Mouse (Mus musculus) MEL (cell line): Measurements from ENCODE around the gene Susd4. TPM values are rescaled to one million over a fixed set of nuclear protein-coding genes. Genes with fewer than 3 reads are reported as not detected.

Source experiments
- DNase-seq: peaks from one replicate; pipeline ENCODE4 v3.0.0; 2011; ENCODE audit warnings: low read depth, low spot score
- H3K27ac ChIP-seq: 2 replicates; pipeline ENCODE4 v1.5.1; 2012; ENCODE audit warnings: low read depth, mild to moderate bottlenecking, control low read depth, low read length, moderate library complexity; ENCODE audit not compliant: control insufficient read depth
- H3K27me3 ChIP-seq, 2 experiments: fragments of 150-350 bp in 1 of 2; sonication (generic) in 1 of 2; 2 replicates each; pipeline ENCODE4 v1.6.1; 2012; ENCODE audit warnings: low read length in 2 of 2, mild to moderate bottlenecking in 2 of 2, improper control_type of control experiment in 1 of 2, moderate library complexity in 1 of 2; ENCODE audit not compliant: insufficient read depth in 2 of 2, control insufficient read depth in 1 of 2
- H3K36me3 ChIP-seq, 2 experiments: 2 replicates each; pipeline ENCODE4 v1.6.1; 2012 to 2014; ENCODE audit warnings: low read length in 2 of 2, improper control_type of control experiment in 1 of 2, inconsistent platforms in 1 of 2, mild to moderate bottlenecking in 1 of 2; ENCODE audit not compliant: insufficient read depth in 2 of 2, control insufficient read depth in 1 of 2
- H3K4me1 ChIP-seq, 2 experiments: fragments of 150-350 bp in 1 of 2; sonication (generic) in 1 of 2; 2 replicates each; pipeline ENCODE4 v1.6.1; 2012; ENCODE audit warnings: low read length in 2 of 2, improper control_type of control experiment in 1 of 2, mild to moderate bottlenecking in 1 of 2; ENCODE audit not compliant: insufficient read depth in 2 of 2, control insufficient read depth in 1 of 2
- H3K4me3 ChIP-seq, 2 experiments: fragments of 150-350 bp in 1 of 2; sonication (generic) in 1 of 2; 2 replicates each; pipeline ENCODE4 v1.5.1; 2012; ENCODE audit warnings: low read depth in 2 of 2, low read length in 2 of 2, mild to moderate bottlenecking in 2 of 2, moderate library complexity in 2 of 2, control low read depth in 1 of 2, improper control_type of control experiment in 1 of 2; ENCODE audit not compliant: control insufficient read depth in 1 of 2, insufficient read depth in 1 of 2
- H3K79me2 ChIP-seq: 2 replicates; pipeline ENCODE4 v1.6.1; 2012; ENCODE audit warnings: mild to moderate bottlenecking, low read length, moderate library complexity; ENCODE audit not compliant: control insufficient read depth, poor library complexity, insufficient read depth
- H3K9ac ChIP-seq: 2 replicates; pipeline ENCODE4 v1.6.1; 2012; ENCODE audit warnings: low read depth, mild to moderate bottlenecking, control low read depth, low read length, moderate library complexity; ENCODE audit not compliant: control insufficient read depth, poor library complexity, severe bottlenecking
- H3K9me3 ChIP-seq: fragments of 150-350 bp; sonication (generic); replicated peaks from 2 replicates; pipeline ENCODE4 v1.6.1; 2012; ENCODE audit warnings: mild to moderate bottlenecking, low read length, improper control_type of control experiment, moderate library complexity; ENCODE audit not compliant: insufficient read depth
- CTCF ChIP-seq, 3 experiments: IDR thresholded peaks in 2 of 3; conservative IDR thresholded peaks in 1 of 3; 2 replicates each; pipeline ENCODE4 v1.5.1; 2011 to 2012; ENCODE audit warnings: low read length in 3 of 3, low read depth in 2 of 3, mild to moderate bottlenecking in 2 of 3, improper control_type of control experiment in 1 of 3, inconsistent platforms in 1 of 3, mixed read lengths in 1 of 3, moderate library complexity in 1 of 3; ENCODE audit not compliant: control insufficient read depth in 1 of 3, insufficient read depth in 1 of 3, poor library complexity in 1 of 3, severe bottlenecking in 1 of 3
- ELF1 ChIP-seq: IDR thresholded peaks from 2 replicates; pipeline ENCODE4 v1.6.1; 2014; ENCODE audit warnings: low read depth, mild to moderate bottlenecking, inconsistent platforms, low read length, improper control_type of control experiment, moderate library complexity
- EP300 ChIP-seq, 2 experiments: IDR thresholded peaks; 2 replicates each; pipeline ENCODE4 v1.6.1; 2011; ENCODE audit warnings: improper control_type of control experiment in 2 of 2, low read length in 2 of 2, low read depth in 1 of 2, mild to moderate bottlenecking in 1 of 2
- JUND ChIP-seq: IDR thresholded peaks from 2 replicates; pipeline ENCODE4 v1.6.1; 2011; ENCODE audit warnings: low read depth, mild to moderate bottlenecking, improper control_type of control experiment, low read length
- KAT2A ChIP-seq: conservative IDR thresholded peaks from 2 replicates; pipeline ENCODE4 v1.6.1; 2012; ENCODE audit warnings: low read depth, low read length, improper control_type of control experiment, inconsistent platforms
- MAX ChIP-seq: IDR thresholded peaks from 2 replicates; pipeline ENCODE4 v1.6.1; 2011; ENCODE audit warnings: low read length, improper control_type of control experiment
- MXI1 ChIP-seq: IDR thresholded peaks from 2 replicates; pipeline ENCODE4 v1.6.1; 2011; ENCODE audit warnings: mild to moderate bottlenecking, low read depth, low read length, improper control_type of control experiment
- MYC ChIP-seq: IDR thresholded peaks from 2 replicates; pipeline ENCODE4 v1.6.1; 2011; ENCODE audit warnings: low read depth, mild to moderate bottlenecking, low read length, improper control_type of control experiment, moderate library complexity
- NRF1 ChIP-seq: IDR thresholded peaks from 2 replicates; pipeline ENCODE4 v1.6.1; 2014; ENCODE audit warnings: low read depth, mild to moderate bottlenecking, inconsistent platforms, low read length, improper control_type of control experiment, moderate library complexity; ENCODE audit not compliant: poor library complexity, insufficient read depth, severe bottlenecking
- POLR2AphosphoS5 ChIP-seq: IDR thresholded peaks from 2 replicates; pipeline ENCODE4 v1.6.1; 2012; ENCODE audit warnings: low read depth, borderline replicate concordance, mild to moderate bottlenecking, inconsistent platforms, low read length, moderate library complexity, mixed read lengths
- RAD21 ChIP-seq: IDR thresholded peaks from 2 replicates; pipeline ENCODE4 v1.6.1; 2011; ENCODE audit warnings: mild to moderate bottlenecking, low read depth, low read length, improper control_type of control experiment
- SIN3A ChIP-seq: IDR thresholded peaks from 2 replicates; pipeline ENCODE4 v1.6.1; 2012; ENCODE audit warnings: low read length, improper control_type of control experiment, inconsistent platforms
- TAL1 ChIP-seq: IDR thresholded peaks from 2 replicates; pipeline ENCODE4 v1.6.1; 2012; ENCODE audit warnings: mild to moderate bottlenecking, inconsistent platforms, low read length, moderate library complexity, mixed read lengths
- TBP ChIP-seq: IDR thresholded peaks from 2 replicates; pipeline ENCODE4 v1.8.0; 2011; ENCODE audit warnings: low read depth, low read length, improper control_type of control experiment
- TCF12 ChIP-seq: IDR thresholded peaks from 2 replicates; pipeline ENCODE4 v1.6.1; 2014; ENCODE audit warnings: low read depth, mild to moderate bottlenecking, inconsistent platforms, low read length, improper control_type of control experiment, moderate library complexity
- UBTF ChIP-seq: IDR thresholded peaks from 2 replicates; pipeline ENCODE4 v1.6.1; 2012; ENCODE audit warnings: low read depth, mild to moderate bottlenecking, inconsistent platforms, low read length, improper control_type of control experiment, moderate library complexity, borderline replicate concordance; ENCODE audit not compliant: insufficient read depth
- ZC3H11A ChIP-seq: IDR thresholded peaks from 2 replicates; pipeline ENCODE4 v1.6.1; 2012; ENCODE audit warnings: low read depth, mild to moderate bottlenecking, inconsistent platforms, low read length, improper control_type of control experiment
- ZMIZ1 ChIP-seq: IDR thresholded peaks from 2 replicates; pipeline ENCODE4 v1.6.1; 2012; ENCODE audit warnings: low read depth, mild to moderate bottlenecking, inconsistent platforms, low read length, improper control_type of control experiment, moderate library complexity
- polyA plus RNA-seq, 2 experiments: library from polyadenylated mRNA; stranded (reverse) in 1 of 2; unstranded in 1 of 2; fragments of >175 nt in 1 of 2; fragments of >200 nt in 1 of 2; gene quantifications; 2 replicates each; pipeline versions ENCODE4 v1.2.1 to v1.2.4; 2012; ENCODE audit warnings: low replicate concordance in 2 of 2, low read depth in 1 of 2; ENCODE audit not compliant: insufficient read length in 2 of 2, insufficient read depth in 1 of 2, missing spikeins in 1 of 2
- total RNA-seq: library from RNA; depleted of rRNA; stranded (reverse); fragments of 300-350 nt; gene quantifications from 2 replicates; pipeline ENCODE4 v1.2.3, GENCODE M21; 2012

Susd4 gene
- total and polyA plus RNA-seq, 3 experiments, result not detected

DNA sequence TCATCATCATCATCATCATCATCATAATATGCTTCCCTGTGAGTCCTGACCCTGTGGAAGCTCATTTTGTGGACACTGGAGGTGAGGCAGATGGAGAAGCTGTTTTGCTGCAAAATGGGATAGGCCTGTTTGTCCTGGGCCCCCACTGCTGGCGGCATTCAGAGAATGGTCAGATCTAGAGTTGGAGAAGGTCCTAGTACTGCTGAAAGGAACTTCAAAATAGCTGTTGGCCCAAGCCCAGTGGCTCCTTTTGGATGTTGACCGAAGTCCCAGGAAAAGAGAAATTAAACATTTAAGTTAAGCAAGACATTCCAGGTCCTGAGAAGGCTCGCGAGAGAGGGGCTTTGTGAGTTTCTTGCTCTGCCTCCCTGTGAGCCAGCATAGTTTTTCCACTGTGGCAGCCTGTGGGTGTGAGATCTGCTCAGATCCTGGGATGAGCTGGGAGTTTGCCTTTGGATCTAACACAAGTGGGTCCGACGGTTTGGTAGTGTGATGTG is 15.4 kb downstream of the Susd4 start:
- no peaks in the 10 kb centered on the region for H3K9me3 ChIP-seq
- no peak overlapping the region for H3K4me3 ChIP-seq
- H3K9ac ChIP-seq, result no peak overlapping the region
- H3K36me3 ChIP-seq, result no peaks in the 10 kb centered on the region
- no peaks in the 10 kb centered on the region for H3K27me3 ChIP-seq
- no peaks in the 10 kb centered on the region for H3K79me2 ChIP-seq
- no peaks in the 10 kb centered on the region for H3K4me1 ChIP-seq
- no peak overlapping the region for H3K27ac ChIP-seq
- TF ChIP-seq ZC3H11A, result no peak
- DNase-seq, result no peak

DNA sequence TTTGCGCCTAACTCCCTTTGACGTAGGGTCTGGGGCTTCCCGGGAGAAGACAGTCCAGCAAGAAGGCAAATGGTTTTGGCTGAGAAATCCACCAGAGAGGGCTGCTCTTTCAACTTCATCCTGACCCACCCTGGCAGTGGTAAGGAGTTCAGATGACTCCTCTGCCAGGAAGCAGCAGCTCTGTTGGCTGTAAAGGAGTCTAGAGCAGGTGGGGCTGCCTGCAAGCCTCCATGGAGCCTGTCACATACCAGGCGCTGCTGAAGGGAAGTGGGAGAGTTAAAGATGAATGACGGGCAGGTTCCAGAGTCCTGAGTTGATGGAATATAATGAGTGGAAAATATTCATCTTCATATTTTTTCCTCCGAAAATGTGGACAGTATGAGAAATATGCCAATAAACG is 20.1 kb downstream of the Susd4 start:
- H3K79me2 ChIP-seq, result no peaks in the 10 kb centered on the region
- H3K9ac ChIP-seq, result no peak overlapping the region
- no peaks in the 10 kb centered on the region for H3K4me1 ChIP-seq
- no peak for TF ChIP-seq NRF1
- TF ChIP-seq UBTF, result no peak
- no peak for TF ChIP-seq JUND
- no peak for TF ChIP-seq ZMIZ1
- no peak for TF ChIP-seq CTCF (IDR thresholded peaks at IDR 0.05 in 2 of 3, conservative IDR thresholded peaks at IDR 0.05 in 1 of 3; ENCODE audit: control insufficient read depth in 1 of 3, insufficient read depth in 1 of 3, low read depth in 2 of 3, low read length in 3 of 3, poor library complexity in 1 of 3, severe bottlenecking in 1 of 3)
- TF ChIP-seq KAT2A, result no peak
- TF ChIP-seq MAX, result no peak
- TF ChIP-seq SIN3A, result no peak
- TF ChIP-seq EP300 (IDR thresholded peaks at IDR 0.05; ENCODE audit: low read depth in 1 of 2, low read length in 2 of 2), result no peak
- H3K4me3 ChIP-seq, result no peak overlapping the region
- no peaks in the 10 kb centered on the region for H3K27me3 ChIP-seq
- H3K9me3 ChIP-seq, result no peaks in the 10 kb centered on the region
- H3K27ac ChIP-seq, result no peak overlapping the region
- DNase-seq, result no peak
- H3K36me3 ChIP-seq, result no peaks in the 10 kb centered on the region

DNA sequence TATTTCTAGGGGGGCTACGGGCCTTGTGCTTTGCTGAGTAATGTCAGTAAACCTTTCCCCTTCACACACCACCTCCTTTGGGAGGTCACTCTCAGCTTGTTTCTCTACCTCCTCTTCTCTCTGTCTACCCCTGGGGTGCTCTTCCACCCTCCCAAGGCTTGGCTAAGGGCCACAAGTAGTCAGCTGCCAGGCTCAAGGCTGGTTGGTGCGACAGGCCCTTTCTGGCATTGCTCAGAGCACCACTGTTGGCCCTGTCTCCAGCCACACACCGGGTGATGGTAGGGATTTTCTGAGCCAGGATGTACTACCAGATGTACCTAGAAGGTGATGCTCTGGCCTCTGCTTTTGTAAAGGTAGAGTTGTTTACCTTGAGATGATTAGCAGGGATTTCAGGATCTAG is 21.1 kb downstream of the Susd4 start:
- TF ChIP-seq MYC (no peak), TCF12 (no peak), MXI1 (no peak), ZC3H11A (no peak), CTCF (IDR thresholded peaks at IDR 0.05 in 2 of 3, conservative IDR thresholded peaks at IDR 0.05 in 1 of 3; ENCODE audit: control insufficient read depth in 1 of 3, insufficient read depth in 1 of 3, low read depth in 2 of 3, low read length in 3 of 3, poor library complexity in 1 of 3, severe bottlenecking in 1 of 3) (no peak), TBP (no peak), RAD21 (no peak), JUND (no peak), POLR2AphosphoS5 (no peak), TAL1 (no peak), ELF1 (no peak), NRF1 (no peak)
- Histone ChIP-seq H3K9ac (no peak overlapping the region), H3K4me3 (no peak overlapping the region), H3K36me3 (no peaks in the 10 kb centered on the region), H3K9me3 (no peaks in the 10 kb centered on the region), H3K79me2 (no peaks in the 10 kb centered on the region), H3K27me3 (no peaks in the 10 kb centered on the region), H3K27ac (no peak overlapping the region), H3K4me1 (no peaks in the 10 kb centered on the region)
- DNase-seq, result no peak
